Mouse (Mus musculus) left cerebral cortex, postnatal 10 days (tissue): ENCODE results near the gene Uvrag. TPM values are rescaled to one million over a fixed set of nuclear protein-coding genes. Genes with fewer than 3 reads are reported as not detected.

ENCODE experiments used
- DNase-seq, 2 experiments: peaks; one replicate each; pipeline ENCODE4 v3.0.0; 2021 to 2022; ENCODE audit warnings: low spot score in 2 of 2, mixed read lengths in 1 of 2; ENCODE audit errors: extremely low spot score in 1 of 2
- intact Hi-C: fragments of 180-260 bp; cut with DNase I; formaldehyde crosslinking; loops from one replicate; pipeline ENCODE4 v1.15.1; 2025
- total RNA-seq, 2 experiments: library from RNA; stranded (reverse); gene quantifications; 2 replicates each; pipeline ENCODE4 v1.2.3; 2021

Gene Uvrag
- total RNA-seq, 2 experiments from 2014 or later, result 40.4 to 42.9 TPM

DNA sequence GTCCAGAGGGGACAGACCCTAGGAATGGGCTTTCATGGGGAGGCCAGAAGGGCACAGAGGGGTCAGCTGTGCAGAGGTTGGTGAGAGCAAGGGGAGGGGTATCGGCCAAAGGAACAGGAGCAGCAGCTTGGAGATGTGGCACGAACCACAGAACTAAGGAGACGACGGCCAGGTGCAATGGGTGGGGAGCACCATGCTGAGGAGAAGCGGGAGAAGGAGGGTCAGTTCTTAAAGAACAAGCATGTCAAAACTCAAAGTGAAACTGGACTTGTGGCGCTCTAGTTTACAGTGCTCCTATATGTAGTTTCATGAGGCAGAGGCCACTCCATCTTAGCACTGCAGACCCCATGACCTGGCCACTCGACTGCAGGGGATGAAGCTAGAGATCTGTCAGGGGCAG, 6.6 kb upstream of the Uvrag start:
- intact Hi-C loops, result no loop called here
- DNase-seq, result no peak

DNA sequence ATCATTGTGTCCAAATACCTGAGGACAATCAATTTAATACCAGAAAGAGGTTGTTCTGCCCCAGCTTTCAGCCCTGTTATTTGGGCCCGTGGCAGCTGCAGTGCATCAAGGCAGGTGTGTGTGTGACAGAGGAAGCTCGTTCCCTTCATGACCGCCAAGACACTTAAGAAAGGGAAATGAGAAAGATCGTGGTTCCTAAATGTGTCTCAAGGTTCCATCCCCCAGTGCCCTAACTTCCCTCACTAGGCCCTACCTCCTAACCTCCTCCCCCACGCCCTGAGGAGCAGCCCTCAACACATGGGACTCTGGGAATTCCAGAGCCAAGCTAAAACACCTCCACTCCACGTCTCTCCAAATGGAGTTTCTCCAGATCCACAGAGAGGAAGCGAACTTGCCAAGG, 6.0 kb upstream of the Uvrag start:
- DNase-seq, result no peak
- intact Hi-C loops, result no loop called here

DNA sequence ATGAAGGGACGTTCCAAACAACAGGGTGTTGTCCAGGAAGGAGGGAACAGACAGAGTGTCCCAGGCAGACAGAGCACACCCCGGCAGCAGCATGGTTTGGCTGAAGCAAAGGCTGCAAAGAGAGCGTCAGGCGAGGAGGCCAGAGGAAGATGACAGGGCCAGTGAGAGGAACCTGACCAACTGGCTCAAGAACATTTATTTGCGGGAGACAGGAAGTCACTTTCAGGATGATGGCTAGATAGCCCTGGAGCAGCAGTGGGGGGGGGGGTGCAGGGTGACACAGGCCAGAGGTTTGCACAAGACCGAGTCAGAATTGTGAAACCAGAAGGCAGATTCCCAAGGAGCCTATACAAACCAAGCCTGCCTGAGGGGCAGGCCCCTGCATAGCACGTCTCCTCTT, 5.1 kb upstream of the Uvrag start:
- intact Hi-C loops, result no loop called here
- no peak for DNase-seq

DNA sequence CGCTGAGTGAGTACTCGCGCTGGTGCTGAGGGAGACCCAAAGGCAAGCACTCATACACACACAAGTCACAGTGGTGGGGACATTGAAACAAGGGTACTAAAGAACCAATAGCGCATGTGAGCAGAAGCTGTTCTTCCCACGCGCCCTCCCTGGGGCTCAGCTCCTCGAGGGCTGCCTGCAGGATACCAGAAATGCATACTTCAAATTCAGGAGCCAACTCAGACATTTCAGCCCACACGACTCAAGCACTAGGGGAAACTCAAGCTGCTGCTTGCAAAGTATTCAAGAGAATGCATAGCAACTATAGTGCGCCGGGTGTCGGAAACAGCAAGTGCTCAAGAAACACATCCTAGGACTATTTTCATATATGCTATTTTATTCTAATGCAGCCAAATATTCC, 3.7 kb upstream of the Uvrag start:
- peak in 1 of 2 experiments; percentile 70 for DNase-seq
- intact Hi-C loops, result loop anchor here (5.0 kb wide), 1 partner anchor 37 kb away; no protein-coding TSS in a partner anchor

DNA sequence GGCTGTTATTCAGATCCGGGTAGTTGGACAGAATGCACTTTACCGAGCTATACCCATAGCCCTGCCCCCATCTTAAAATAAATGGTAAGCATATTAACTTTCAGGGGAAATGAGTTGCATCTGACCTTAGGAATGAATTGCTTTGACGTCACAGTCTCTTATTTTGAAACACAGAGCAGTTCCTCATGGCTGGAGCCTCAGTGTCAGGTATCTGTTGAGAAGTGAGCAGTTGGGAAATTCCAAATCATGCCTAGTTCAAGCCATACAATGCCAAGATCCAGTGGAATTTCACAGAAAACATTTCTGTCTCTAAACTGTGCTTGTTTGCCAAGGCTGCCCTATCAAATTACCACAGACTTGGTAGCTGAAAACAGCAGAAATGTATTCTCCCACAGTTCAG, 2.3 kb upstream of the Uvrag start:
- intact Hi-C loops, result loop anchor here (5.0 kb wide), 1 partner anchor 36 kb away; no protein-coding TSS in a partner anchor
- DNase-seq, result no peak

DNA sequence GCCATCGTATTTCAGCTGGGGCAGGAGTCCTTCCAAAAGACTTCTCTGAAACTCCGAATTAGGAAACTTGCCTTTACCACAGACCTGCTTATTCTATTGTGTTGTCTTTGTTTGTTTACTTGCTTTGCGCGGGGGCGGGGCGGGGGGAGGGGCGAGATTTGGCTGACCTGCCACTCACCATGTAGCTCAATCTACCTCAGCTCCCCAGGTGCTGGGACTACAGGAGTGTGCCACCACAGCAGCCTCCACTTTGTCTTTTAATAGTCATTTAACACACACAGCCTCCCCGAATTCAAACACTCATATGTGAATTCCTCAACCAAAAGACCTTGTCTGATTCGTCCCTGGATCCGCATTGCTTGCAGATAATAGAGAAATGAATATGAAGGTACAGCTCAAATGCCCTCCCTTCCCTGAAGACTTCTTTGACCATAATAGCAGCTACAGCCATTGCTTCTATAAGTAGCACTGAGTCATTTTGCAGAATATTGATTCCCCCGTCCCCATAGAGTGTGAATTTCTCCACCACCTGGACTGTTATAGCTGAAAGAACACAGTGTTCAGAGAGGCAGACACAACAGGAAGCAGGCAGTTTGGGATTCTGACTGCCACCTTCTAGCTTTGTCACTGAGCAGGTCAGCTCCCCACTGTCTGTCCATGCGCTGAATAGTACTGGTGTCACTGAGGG, 1.1 kb upstream of the Uvrag start:
- intact Hi-C loops, result loop anchor here (5.0 kb wide), 1 partner anchor 35 kb away; no protein-coding TSS in a partner anchor
- no peak for DNase-seq

DNA sequence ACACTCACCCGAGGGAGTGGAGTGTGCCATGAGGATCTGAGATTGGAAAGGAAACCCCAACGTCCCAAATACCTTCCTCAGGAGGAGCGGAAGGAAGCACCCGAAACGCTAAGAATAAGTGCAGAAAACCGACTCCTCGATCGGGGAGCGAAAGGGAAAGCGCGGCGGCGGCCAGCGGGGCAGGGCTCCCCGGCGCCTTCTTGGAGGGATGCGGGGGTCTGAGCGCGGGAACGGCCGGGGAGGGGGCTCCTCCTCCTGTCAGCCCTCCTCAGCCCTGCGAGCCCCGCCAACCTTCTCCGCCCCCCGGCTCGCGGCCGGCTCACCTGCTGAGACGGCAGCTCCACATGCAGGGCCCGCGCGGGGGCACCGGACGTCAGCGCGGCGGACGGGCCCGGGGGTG, 430 bp downstream of the Uvrag start:
- DNase-seq, result peak in 1 of 2 experiments; percentile 71
- intact Hi-C loops, result loop anchor here (5.0 kb wide), 1 partner anchor 33 kb away; no protein-coding TSS in a partner anchor

DNA sequence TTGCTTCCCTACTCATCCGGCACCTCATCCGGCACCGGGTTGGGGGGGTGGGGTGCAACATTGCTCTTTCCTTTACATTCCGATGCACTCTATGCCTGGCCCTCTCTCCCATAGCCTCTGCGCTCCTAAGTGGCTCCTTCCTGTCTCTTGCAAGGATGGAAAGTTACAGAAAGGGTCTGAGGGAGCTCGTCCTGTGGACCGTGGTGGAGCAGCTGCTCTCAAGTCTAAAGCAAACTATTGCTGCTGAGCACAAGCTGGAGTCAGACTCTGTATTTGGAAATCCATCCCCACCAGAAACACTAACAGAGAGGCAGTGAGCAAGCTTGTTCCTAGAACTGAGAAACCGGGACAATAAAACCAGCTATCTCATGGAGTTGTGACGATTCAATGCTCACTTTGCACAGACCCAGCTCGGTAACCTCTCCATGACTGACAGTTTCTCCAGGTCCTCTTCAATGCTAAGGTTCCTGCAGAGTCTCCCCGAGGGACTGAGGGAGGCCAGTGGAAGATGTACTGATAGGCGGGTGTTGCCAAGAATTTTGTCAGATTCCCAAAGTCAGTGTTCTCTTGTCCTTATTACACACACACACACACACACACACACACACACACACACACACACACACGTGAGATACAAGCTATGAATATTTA, 975 bp downstream of the Uvrag start:
- no peak for DNase-seq
- intact Hi-C loops, result loop anchor here (5.0 kb wide), 1 partner anchor 33 kb away; no protein-coding TSS in a partner anchor

DNA sequence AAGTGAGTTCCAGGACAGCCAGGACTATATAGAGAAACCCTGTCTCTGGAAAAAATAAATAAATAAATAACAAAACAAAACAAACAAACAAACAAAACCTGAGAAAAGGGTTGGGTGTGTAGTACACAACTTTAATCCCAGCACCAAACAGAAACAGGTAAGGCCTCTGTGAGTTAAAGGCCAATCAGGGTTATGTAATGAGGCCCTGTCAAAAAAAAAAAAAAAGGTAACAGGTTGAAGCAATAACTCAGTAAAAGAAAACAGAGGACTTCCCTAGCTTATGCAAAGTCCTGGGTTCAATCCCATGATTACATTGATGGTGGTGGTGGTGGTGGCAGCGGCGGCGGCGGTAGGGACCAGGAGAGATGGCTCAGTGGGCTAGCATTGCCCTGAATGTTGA, 3.4 kb downstream of the Uvrag start:
- intact Hi-C loops, result no loop called here

DNA sequence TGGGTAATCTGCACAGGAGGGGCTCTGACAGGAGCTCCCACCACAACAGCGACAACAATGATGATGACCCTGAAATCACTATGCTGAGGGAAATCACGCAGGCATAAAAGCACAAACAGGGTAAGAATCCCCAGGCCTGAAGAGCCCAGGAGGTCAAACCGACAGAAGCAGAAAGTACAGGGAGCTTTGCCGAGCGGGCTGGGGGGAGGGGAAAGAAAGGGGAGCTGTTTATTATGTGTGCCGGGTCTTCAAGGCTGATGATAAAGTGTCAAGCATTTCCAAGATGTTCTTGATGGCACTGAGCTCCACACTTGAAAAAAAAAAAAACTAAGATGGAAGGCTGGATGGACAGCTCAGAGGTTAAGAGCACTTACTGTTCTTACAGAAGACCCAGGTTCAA, 4.2 kb downstream of the Uvrag start:
- DNase-seq, result no peak
- intact Hi-C loops, result no loop called here

More for the DNA sequence above, 3.4 kb downstream of the Uvrag start:
- DNase-seq, result no peak

DNA sequence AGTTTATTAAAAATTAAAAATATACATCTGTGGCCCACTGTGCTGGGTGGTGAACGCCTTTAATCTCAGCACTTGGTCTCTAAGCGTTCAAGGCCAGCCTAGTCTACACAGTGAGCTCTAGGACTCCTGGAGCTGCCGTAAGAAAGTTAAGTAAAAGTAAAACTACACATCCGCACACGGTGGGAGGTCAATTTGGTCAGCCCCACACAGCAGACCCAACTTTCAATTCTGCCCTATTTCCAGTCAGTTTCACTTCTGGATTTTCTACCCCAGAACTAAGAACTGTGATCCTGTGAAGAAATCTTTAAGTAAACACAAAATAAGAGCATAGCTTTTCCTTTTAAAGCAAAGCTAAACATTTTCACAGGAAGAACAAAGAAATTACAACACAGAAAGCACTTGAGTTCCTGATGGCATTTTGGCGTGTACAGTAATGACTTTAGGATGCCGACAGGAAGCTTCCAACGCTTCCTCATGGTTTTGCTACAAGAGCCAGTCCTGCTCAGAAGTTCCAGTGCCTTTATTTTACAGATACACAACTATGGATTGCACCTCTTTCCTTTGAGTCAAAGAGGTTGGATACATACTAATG, 7.0 kb downstream of the Uvrag start:
- intact Hi-C loops, result no loop called here
- no peak for DNase-seq

DNA sequence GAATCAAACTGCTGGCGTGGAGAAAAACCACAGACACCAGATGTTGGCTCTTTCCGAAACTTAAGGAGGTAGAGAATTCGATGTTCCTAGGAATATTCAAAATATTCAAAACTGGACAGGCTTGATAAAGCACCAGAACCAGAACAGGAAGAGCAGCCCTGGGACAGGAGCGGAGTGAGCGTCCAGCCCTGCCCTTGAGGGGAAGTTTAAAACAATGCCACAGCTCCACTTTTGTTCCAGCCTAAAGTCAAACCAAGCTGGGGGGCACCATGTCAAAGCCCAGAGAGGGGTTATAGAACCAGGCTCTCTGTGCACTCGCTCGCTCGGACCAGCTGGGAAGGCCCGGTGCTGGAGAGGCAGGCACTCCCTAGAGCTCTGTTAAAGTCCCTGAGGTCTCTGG, 8.3 kb downstream of the Uvrag start:
- no peak for DNase-seq
- intact Hi-C loops, result no loop called here

DNA sequence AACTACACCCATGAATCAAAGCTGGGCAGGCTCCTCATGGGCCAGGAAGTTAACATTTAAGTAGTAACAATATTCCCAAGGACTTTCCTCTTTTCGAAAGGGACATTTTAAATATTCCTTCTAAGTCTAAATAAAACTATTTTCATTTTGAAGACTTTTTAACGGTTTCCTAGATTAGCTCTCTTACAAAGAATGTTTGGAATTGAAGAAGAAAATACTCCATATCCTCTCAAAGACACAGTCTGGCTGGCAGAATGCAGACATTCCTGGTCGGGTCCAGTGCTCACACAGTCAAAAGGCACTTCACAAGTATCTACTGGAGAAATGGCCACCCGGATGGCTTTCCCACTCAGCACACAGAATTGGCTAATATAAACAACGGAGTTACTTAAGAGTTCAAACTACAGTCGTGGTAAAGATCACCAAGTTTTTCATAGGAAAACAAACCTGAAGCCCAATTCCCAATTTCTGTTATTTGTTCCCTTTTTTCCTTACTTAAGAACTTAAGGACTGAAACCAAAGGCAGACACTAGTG, 9.1 kb downstream of the Uvrag start:
- intact Hi-C loops, result no loop called here
- DNase-seq, result no peak

DNA sequence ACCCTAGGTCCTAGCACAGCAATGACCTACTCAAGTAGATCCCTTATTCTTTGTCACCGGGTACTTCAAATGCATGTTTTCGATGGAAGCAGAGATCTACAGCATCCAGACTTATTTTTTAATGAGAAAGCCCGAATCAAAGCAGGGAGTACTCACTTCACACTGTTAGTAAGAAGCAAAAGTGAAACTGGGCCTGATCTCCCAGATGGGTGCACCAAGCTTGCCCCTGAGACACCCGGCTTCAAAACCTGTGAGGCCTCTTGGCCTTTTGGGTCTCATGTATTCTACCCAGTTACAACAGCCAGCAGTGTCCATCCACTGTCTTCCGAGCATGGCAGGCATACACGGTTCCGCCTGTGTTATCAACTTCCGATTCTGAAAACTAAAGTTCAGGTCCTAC, 12.0 kb downstream of the Uvrag start:
- DNase-seq, result no peak
- intact Hi-C loops, result no loop called here

DNA sequence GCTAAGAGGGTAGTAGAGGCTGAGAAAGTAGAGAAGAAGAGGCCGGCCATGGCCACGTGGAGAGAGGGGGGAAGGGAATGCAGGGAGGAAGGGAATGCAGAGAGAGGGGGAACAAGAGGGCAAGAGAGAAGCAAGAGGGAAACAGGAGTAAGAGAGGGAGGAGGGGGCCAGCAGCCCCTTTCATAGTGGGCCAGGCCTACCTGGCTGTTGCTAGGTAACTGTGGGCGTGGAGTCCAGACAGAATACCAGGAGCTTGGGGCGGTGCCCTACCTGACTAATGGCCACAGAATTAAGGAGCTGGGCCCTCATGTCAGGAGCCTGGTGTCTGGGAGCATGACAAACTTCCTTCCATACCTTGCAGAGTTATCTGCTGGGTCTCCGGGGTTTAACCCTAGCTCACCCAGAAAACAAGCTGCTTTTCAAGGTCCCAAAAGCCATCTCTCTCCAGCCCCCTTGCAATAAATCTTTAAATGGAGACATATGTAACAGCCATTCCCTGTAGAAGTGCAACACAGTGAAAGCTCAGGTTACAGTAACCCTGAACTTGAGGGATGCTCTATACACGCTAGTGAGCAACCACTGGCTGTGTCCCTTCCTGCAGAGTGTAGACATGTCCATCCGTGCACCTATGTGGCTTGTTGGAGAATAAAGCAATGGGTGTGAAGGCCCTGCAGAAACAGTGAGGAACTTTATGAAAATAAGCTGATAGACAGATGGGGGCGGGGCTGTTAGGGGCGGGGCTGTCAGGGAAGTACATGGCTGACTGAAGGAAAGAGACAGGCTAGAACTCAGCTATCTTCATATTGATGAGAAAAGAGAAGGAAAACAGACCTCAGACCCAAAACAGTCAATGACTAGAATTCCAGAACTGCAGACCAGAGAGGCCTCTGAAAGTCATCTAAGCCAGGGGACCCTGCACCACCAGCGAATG, 12.7 kb downstream of the Uvrag start:
- intact Hi-C loops, result no loop called here
- DNase-seq, result no peak

DNA sequence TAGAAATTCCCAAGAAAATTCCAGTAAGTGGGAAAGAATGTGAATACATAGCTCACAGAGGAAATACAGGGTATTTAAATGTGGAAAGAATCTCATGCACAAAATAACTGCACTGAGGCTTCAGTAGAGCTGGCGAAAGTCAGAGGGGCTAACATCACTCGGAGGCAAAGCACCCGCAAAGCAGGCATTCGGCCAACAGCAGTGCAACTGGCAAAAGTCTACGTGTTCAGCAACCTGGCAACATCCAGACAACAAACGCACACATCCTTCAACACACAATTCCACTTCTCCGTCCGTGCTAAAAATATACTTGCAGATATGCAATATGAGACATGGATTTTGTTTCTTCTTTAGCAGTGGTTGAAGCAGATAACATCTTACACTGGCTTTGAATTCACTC, 14.9 kb downstream of the Uvrag start:
- intact Hi-C loops, result no loop called here
- DNase-seq, result no peak

DNA sequence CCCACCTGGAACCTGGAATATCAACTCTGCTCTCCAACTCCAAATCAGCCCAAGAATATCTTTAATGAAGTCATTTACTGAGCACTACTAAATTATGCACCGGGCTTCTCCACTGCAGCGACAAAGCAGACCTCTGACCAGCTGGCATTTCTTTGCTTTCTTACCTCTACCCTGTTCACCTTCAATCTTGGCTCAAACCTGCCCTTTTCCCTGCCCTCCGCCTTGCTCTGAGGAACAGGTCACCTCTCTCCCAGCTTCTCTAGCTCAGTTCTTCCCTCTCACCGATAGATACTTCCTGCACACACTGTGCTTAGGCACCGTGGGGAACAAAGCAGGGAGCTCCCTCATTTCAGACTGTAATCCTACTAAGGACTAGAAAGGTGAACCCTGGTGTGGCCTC, 18.3 kb downstream of the Uvrag start:
- intact Hi-C loops, result no loop called here
- no peak for DNase-seq

DNA sequence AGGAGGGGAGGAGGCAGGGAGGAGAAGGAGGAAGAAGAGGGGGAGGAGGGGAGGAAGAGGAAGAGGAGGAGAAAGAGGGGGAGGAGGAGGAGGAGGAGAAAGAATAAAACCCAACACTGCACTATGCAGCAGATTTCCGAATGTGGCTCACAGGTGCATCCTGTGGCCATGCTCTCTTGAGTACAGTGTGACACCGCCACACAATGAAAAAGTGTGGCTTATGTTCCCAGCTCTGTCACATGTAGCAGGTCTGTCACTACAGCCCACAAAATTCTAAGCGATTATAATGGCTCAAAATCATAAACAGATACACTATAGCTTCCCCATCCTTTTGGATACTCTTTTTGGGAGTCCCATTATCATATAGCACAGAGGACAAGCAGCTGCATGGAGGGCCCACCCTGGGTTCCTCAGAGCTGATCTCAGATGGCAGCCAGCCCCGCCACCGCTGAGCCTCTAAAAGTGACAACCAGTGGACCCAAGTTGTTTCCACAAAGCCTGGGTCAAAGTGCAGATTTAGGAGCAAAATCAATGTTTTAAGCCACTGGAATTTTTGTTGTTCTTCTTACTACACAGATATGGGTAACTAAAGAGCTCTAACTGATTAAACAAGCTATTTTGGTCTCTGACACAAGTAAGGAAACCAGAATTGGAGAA, 19.9 kb downstream of the Uvrag start:
- intact Hi-C loops, result no loop called here
- DNase-seq, result no peak
